Mouse (Mus musculus) left cerebral cortex, postnatal 36 days (tissue): Measurements from ENCODE around the gene Cd55. TPM values are rescaled to one million over a fixed set of nuclear protein-coding genes. Genes with fewer than 3 reads are reported as not detected.
"Not testable (repeated sequence)": the region's sequence is repeated elsewhere in the genome, so short reads cannot be mapped to it uniquely, and the experiment has no call there.

ENCODE experiments used
- DNase-seq, 2 experiments: peaks; one replicate each; pipeline ENCODE4 v3.0.0; 2021 to 2022; ENCODE audit warnings: low spot score in 2 of 2, mixed read lengths in 1 of 2
- intact Hi-C: fragments of 180-260 bp; cut with DNase I; formaldehyde crosslinking; loops from one replicate; pipeline ENCODE4 v1.15.1; 2025
- total RNA-seq, 2 experiments: library from RNA; stranded (reverse); gene quantifications; 2 replicates each; pipeline ENCODE4 v1.2.3; 2021

The Cd55 gene
- total RNA-seq, 2 experiments from 2014 or later = 5.2 to 5.5 TPM

GRCm38 (mm10) chr1:130428667-130429066 lies 33.9 kb downstream of the Cd55 start:
- intact Hi-C loops, DNase-seq: not testable (repeated sequence)

GRCm38 (mm10) chr1:130427175-130427853 lies 35.2 kb downstream of the Cd55 start:
- DNase-seq, intact Hi-C loops: not testable (repeated sequence)

GRCm38 (mm10) chr1:130422664-130423111 lies 39.9 kb downstream of the Cd55 start, which contains the start of gene Cd55b:
Gene Cd55b (minus strand): TSS chr1:130423009.
- intact Hi-C loops = no loop called here
- peak in 1 of 2 experiments; percentile 7 for DNase-seq

- DNase-seq, intact Hi-C loops: not testable (repeated sequence)
These were observed 40.5 kb downstream of the Cd55 start for GRCm38 (mm10) chr1:130422033-130422432.

- intact Hi-C loops, DNase-seq: not testable (repeated sequence)
These were observed 65.4 kb downstream of the Cd55 start for GRCm38 (mm10) chr1:130397109-130397508.

Other genes starting within 250 kb of the Cd55 start
- not detected for gene Cd55b, start 39.7 kb downstream of the Cd55 start, total RNA-seq
- not detected for gene Zp3r, start 166.9 kb upstream of the Cd55 start, total RNA-seq
- gene C4bp, start 198.9 kb upstream of the Cd55 start, total RNA-seq = not detected